Mouse (Mus musculus) olfactory bulb, adult 2 months (tissue): ENCODE data around the gene Ptgir.

ENCODE experiments used
- CTCF ChIP-seq: fragments of 200-500 bp; IDR thresholded peaks from 2 replicates; pipeline ENCODE4 v1.5.1; 2012; ENCODE audit warnings: low read depth, mild to moderate bottlenecking, low read length, moderate library complexity; ENCODE audit not compliant: insufficient read depth
- POLR2A ChIP-seq: fragments of 200-500 bp; IDR thresholded peaks from 2 replicates; pipeline ENCODE4 v1.6.1; 2012; ENCODE audit warnings: mild to moderate bottlenecking, low read depth, low read length, moderate library complexity; ENCODE audit not compliant: insufficient read depth

- TF ChIP-seq CTCF = no peak
- TF ChIP-seq POLR2A = no peak
Measured at GRCm38 (mm10) chr7:16914453-16915343, 8.4 kb downstream of the Ptgir start.
